Mouse (Mus musculus): Measurements from ENCODE around the gene Sox30. TPM values are rescaled to one million over a fixed set of nuclear protein-coding genes. Genes with fewer than 3 reads are reported as not detected.

Gene Sox30
- polyA plus RNA-seq, 1 experiment from 2014 or later: 0.22 TPM

DNA sequence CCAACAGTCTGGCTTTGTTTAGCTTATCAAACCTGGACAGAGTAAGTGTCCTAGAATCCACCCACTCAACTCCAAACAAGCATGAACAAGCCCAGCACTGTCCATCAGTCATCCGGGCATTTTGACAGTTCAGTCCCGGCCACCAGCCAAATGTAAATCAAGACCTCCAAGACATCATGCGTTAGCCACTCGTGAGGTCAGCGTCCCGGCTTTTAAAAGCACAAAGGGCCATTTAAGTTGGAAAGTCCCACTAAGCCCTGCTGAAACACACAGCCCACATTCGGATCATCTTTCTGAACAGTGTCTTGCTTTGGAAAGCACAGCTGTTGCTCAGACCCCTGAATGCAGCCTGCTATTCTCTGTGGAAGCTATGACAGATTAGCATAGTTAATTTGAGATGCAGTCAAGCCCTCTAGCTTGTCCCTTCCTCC lies 45.9 kb downstream of the Sox30 start:
- no peak for ATAC-seq (ENCODE audit: low FRiP score)
- WGBS: 69% methylated on average over 7 of the region's 7 CpGs
- no peak overlapping the region for H3K4me2 ChIP-seq
- H3K4me3 ChIP-seq (replicated peaks): no peak overlapping the region
- H3K27me3 ChIP-seq: no peaks in the 10 kb centered on the region
- no peaks in the 10 kb centered on the region for H3K36me3 ChIP-seq (replicated peaks)
- no peak overlapping the region for H3K9ac ChIP-seq
- H3K27ac ChIP-seq: no peak overlapping the region
- peaks cover 4% of the 10 kb centered on the region; the same call in 1 of the 2 replicates for H3K4me1 ChIP-seq
- H3K9me3 ChIP-seq: no peaks in the 10 kb centered on the region

DNA sequence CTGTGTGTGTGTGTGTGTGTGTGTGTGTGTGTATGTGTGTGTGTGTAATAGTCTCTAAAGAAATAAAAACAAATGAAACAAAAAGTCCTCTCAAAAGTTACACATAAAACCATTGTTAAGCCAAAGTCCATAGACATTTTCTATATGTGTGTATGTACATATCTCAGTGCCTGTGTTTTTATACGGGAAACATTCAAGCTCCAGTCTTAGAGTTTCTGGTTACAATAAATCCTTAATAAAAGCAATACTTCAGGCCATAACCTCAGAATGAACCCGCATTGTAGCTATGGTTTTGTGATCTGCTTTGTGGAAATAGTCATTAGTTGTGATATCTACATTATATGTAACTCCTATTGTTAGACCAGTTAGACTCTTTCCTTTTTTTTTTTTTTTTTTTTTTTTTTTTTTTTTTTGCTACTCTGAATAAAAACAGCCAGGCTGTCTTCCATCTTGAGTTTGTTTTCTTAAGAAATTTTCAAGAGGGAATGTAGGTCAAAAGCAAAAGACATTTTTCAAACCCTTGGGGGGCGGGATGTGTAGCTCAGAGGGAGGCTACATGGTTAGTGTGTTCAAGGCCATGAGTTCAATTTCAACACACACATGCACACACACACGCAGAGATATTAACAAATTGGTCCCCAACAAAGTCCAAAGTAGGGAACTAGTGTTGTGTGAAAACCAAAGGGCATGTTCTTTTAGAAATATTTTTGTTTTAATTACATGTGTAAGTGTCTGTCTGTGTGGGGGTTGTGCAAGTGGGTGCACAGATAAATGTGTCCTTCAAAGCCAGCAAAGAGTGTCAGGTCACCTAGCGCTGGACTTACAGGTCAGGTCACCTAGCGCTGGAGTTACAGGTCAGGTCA lies 48.1 kb downstream of the Sox30 start:
- H3K9ac ChIP-seq: no peak overlapping the region
- H3K36me3 ChIP-seq (replicated peaks): no peaks in the 10 kb centered on the region
- WGBS: 82% methylated on average over 6 of the region's 6 CpGs
- H3K27ac ChIP-seq: no peak overlapping the region
- no peak overlapping the region for H3K4me3 ChIP-seq (replicated peaks)
- H3K4me2 ChIP-seq: no peak overlapping the region
- H3K4me1 ChIP-seq: peaks cover 4% of the 10 kb centered on the region; the same call in 1 of the 2 replicates
- ATAC-seq (ENCODE audit: low FRiP score): no peak
- H3K9me3 ChIP-seq: no peaks in the 10 kb centered on the region
- H3K27me3 ChIP-seq: no peaks in the 10 kb centered on the region

DNA sequence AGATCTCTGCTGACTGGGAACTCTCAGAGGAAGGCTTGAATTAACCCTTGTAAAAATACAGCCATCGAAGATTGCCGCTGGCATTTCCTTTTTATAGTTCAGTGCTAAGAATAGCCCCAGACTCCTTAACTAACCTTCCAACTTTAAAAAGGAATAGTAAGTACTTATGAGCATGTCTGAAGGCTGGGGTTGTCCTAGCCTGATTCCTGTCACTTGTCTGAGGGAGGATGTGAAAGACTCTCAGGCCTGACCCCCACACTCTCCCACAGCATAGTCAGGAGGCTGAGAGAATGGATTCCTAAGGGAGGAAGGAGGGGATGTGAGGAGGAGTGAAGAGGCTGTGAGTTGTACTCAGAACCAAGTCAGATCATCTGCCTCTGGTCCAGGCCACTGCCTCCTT lies 49.4 kb downstream of the Sox30 start:
- Histone ChIP-seq H3K4me2 (no peak overlapping the region), H3K9me3 (no peaks in the 10 kb centered on the region), H3K4me1 (peaks cover 4% of the 10 kb centered on the region; the same call in 1 of the 2 replicates), H3K36me3 (replicated peaks) (no peaks in the 10 kb centered on the region), H3K4me3 (replicated peaks) (no peak overlapping the region), H3K9ac (no peak overlapping the region), H3K27ac (no peak overlapping the region), H3K27me3 (no peaks in the 10 kb centered on the region)
- no peak for ATAC-seq (ENCODE audit: low FRiP score)
- 79% methylated on average over 2 of the region's 2 CpGs for WGBS

DNA sequence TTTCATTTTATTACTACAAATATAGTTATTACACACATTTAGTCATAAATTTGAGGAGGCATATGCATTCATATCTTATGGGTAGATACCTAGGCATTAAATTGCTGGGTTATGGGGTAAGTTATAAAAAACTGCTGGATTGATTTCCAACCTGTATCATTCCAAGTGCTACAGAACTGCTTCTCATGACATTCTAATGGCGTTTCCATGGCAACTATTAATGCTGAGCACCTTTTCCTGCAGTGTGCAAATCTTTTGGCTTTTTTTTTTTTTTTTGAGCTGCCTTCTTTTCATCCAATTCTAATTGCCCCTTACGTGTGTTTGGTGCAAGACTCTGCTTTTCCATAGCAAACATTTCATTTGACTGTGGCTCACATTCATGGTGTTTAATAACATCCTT lies 49.9 kb downstream of the Sox30 start:
- no peak overlapping the region for H3K4me3 ChIP-seq (replicated peaks)
- WGBS: 55% methylated on average over 2 of the region's 2 CpGs
- no peaks in the 10 kb centered on the region for H3K27me3 ChIP-seq
- H3K9me3 ChIP-seq: no peaks in the 10 kb centered on the region
- no peak overlapping the region for H3K4me2 ChIP-seq
- no peak for ATAC-seq (ENCODE audit: low FRiP score)
- H3K27ac ChIP-seq: no peak overlapping the region
- H3K4me1 ChIP-seq: peaks cover 4% of the 10 kb centered on the region; the same call in 1 of the 2 replicates
- H3K36me3 ChIP-seq (replicated peaks): no peaks in the 10 kb centered on the region
- H3K9ac ChIP-seq: no peak overlapping the region

DNA sequence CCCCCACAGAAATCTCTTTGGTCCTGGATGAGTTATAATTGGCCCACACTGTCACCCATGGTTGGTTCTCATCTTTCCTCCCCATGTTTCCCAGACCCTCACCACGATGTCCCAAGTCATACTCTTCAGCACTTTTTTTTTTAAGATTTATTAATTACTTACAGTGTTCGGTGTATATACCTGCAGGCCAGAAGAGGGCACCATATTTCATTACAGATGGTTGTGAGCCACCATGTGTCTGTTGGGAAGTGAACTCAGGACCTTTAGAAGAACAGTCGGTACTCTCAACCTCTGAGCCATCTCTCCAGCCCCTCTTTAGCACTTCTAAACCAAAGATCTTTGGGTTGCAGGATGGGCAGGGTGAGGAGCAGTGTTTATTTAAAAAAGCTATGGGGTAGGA lies 51.4 kb downstream of the Sox30 start:
- no peak for ATAC-seq (ENCODE audit: low FRiP score)
- 65% methylated on average over 3 of the region's 3 CpGs for WGBS

DNA sequence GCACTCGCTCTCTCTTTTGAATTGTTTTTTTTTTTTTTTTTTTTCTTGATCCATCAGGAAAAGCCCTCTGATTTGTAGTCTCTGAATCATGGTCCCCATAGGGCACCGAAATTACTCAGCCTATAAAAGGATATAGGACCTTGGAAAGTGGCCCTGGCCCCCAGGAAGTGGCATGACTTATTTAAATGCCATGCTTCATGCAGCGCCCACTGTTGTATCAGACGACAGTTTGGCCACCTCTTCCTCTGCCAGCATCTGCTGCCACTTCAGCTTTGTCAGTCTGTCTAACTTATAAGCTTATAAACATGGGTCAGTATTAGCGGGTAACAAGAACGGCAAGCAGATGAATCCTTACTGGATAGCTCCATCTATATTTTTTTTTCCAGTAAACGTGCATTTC lies 52.8 kb downstream of the Sox30 start:
- no peaks in the 10 kb centered on the region for H3K36me3 ChIP-seq (replicated peaks)
- H3K27me3 ChIP-seq: no peaks in the 10 kb centered on the region
- no peak for ATAC-seq (ENCODE audit: low FRiP score)
- H3K9me3 ChIP-seq: no peaks in the 10 kb centered on the region
- H3K9ac ChIP-seq: no peak overlapping the region
- WGBS: 92% methylated on average over 7 of the region's 7 CpGs
- H3K4me3 ChIP-seq (replicated peaks): no peak overlapping the region
- no peak overlapping the region for H3K4me2 ChIP-seq
- no peak overlapping the region for H3K27ac ChIP-seq
- H3K4me1 ChIP-seq: no peaks in the 10 kb centered on the region

More for the DNA sequence above, 51.4 kb downstream of the Sox30 start:
- Histone ChIP-seq H3K4me1 (no peaks in the 10 kb centered on the region), H3K9me3 (no peaks in the 10 kb centered on the region), H3K27me3 (no peaks in the 10 kb centered on the region), H3K36me3 (replicated peaks) (no peaks in the 10 kb centered on the region), H3K27ac (no peak overlapping the region), H3K9ac (no peak overlapping the region), H3K4me2 (no peak overlapping the region), H3K4me3 (replicated peaks) (no peak overlapping the region)

DNA sequence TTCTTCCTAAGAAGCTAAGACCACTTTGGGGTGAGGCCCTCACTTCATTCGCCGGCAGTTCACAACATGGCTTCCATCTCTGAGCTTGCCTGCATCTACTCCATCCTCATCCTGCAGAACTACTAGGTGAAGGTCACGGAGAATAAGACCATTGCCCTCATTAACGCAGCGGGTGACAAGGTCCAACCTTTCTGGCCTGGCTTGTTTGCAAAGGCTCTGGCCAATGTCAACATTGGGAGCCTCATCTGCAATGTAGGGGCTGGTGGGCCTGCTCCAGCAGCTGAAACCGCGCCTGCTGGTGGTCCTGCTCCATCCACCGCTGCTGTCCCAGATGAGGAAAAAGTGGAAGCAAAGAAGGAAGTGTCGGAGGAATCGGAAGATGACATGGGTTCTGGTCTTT lies 56.3 kb downstream of the Sox30 start:
- H3K4me3 ChIP-seq (replicated peaks): no peak overlapping the region
- no peaks in the 10 kb centered on the region for H3K9me3 ChIP-seq
- no peak overlapping the region for H3K4me2 ChIP-seq
- ATAC-seq (ENCODE audit: low FRiP score): no peak
- no peak overlapping the region for H3K9ac ChIP-seq
- WGBS: 96% methylated on average over 10 of the region's 10 CpGs
- H3K36me3 ChIP-seq (replicated peaks): no peaks in the 10 kb centered on the region
- no peaks in the 10 kb centered on the region; the same call in 1 of the 2 replicates for H3K4me1 ChIP-seq
- no peak overlapping the region for H3K27ac ChIP-seq
- H3K27me3 ChIP-seq: no peaks in the 10 kb centered on the region

DNA sequence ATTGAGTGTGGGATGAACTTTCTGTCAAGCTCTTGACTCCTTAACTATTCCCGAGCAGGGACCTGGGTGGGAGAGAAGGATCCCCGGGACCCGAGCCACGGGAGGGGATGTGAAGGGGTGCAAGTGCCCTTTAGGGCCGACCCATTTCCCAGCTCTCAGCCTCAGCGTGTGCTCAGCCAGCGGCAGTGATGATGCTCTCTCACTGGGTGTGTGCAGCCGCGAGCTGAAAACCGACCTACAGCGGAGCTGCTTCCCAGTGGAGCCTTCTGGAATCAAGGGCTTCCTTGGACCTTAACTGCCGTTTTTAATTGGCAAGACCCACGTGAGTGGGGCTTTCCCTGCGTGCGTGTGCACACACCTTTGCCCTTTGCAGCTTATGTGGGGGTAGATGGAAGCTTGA lies 58.8 kb downstream of the Sox30 start:
- WGBS: 85% methylated on average over 15 of the region's 15 CpGs
- H3K4me3 ChIP-seq (replicated peaks): no peak overlapping the region

DNA sequence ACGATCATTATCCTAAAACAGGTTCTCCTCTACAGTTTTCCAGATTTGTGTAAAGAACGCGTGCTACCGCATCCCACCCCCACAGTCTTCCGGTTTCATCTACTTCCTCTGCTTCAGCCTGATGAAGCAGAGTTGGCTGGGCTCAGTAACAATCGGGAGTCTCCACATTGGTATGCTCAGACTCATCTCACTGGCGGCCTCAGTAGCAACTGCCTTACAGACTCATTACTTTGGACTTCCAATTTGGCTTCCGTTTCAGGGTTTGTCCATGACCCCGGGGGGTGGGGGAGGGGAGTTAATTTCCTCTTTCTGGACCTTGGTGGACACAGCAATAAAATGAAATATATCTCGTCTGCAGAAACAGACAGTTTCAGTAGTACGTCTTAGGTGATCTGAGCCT lies 59.2 kb downstream of the Sox30 start:
- no peaks in the 10 kb centered on the region; the same call in 1 of the 2 replicates for H3K4me1 ChIP-seq
- no peak overlapping the region for H3K4me3 ChIP-seq (replicated peaks)
- ATAC-seq (ENCODE audit: low FRiP score): no peak
- no peaks in the 10 kb centered on the region for H3K27me3 ChIP-seq
- H3K36me3 ChIP-seq (replicated peaks): no peaks in the 10 kb centered on the region
- no peak overlapping the region for H3K4me2 ChIP-seq
- no peak overlapping the region for H3K9ac ChIP-seq
- 82% methylated on average over 11 of the region's 11 CpGs for WGBS
- H3K27ac ChIP-seq: no peak overlapping the region
- no peaks in the 10 kb centered on the region for H3K9me3 ChIP-seq

More for the DNA sequence above, 58.8 kb downstream of the Sox30 start:
- ATAC-seq (ENCODE audit: low FRiP score): no peak
- Histone ChIP-seq H3K4me2 (no peak overlapping the region), H3K4me1 (no peaks in the 10 kb centered on the region; the same call in 1 of the 2 replicates), H3K36me3 (replicated peaks) (no peaks in the 10 kb centered on the region), H3K27ac (no peak overlapping the region), H3K27me3 (no peaks in the 10 kb centered on the region), H3K9ac (no peak overlapping the region), H3K9me3 (no peaks in the 10 kb centered on the region)

DNA sequence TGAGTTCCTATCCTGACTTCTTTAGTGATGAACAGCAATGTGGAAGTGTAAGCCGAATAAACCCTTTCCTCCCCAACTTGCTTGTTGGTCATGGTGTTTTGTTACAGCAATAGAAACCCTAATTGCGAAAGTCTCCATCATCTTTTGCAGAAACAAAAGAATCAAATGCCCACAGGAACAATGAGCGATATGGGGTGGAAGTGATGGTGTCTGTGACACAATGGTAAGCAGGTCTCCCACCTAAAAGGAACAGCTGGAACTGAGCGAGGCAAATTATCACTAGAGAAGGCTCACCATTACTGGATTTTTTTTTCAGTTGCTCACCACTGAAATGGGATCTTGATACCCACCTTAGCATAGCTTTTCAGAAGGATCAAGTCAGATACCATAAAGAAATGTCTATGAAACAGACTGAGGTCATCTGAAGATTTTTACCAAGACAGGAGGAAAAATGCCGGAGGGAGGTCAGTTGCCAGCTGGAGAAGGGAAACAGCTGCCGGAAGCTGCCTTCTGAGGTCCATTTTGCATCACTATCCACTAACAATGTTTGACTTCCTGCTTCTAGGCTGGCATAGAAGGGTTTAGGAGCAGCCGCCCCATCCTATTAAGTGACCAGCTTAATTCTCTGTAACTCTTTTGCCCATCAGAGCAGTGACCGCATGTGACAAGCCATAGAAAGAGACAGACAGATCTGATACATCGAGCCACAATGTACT lies 60.9 kb downstream of the Sox30 start:
- Histone ChIP-seq H3K27me3 (no peaks in the 10 kb centered on the region), H3K36me3 (replicated peaks) (no peaks in the 10 kb centered on the region), H3K9ac (no peak overlapping the region), H3K27ac (no peak overlapping the region), H3K9me3 (no peaks in the 10 kb centered on the region), H3K4me1 (no peaks in the 10 kb centered on the region; the same call in 1 of the 2 replicates), H3K4me2 (no peak overlapping the region), H3K4me3 (replicated peaks) (no peak overlapping the region)
- ATAC-seq (ENCODE audit: low FRiP score): no peak
- WGBS: 89% methylated on average over 9 of the region's 9 CpGs

DNA sequence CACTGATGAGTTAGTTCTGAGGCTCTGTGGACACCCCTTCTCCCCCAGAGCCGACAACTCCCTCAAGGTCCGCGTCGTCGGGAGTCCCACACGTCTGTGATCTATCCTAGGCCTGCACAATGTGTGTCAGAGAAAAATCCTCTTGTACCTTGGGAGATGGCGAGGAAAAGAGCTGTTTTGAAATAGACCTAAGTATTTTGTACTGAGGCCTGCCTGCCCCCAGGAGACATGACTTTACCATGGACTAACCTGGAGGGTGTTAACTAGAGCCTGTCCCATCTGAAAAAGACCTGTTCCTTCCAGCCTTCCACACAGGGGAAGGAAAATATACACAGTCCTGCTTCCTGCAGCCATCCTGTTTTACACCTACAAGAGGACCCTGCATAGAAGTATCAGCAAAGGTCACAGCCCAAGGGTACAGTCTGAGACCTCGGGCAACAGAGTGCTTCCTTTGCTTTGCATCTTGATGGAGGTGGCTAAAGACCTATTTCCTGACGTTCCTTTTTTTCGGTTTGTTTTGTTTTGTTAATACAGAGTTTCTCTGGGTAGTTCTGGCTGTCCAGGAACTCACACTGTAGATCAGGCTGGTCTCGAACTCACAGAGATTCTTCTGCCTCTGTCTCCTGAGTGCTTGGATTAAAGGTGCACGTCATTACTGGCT lies 61.6 kb downstream of the Sox30 start:
- no peak overlapping the region for H3K4me2 ChIP-seq
- no peaks in the 10 kb centered on the region for H3K27me3 ChIP-seq
- no peaks in the 10 kb centered on the region; the same call in 1 of the 2 replicates for H3K4me1 ChIP-seq
- H3K9ac ChIP-seq: no peak overlapping the region
- H3K36me3 ChIP-seq (replicated peaks): no peaks in the 10 kb centered on the region
- WGBS: 86% methylated on average over 12 of the region's 12 CpGs
- no peak overlapping the region for H3K4me3 ChIP-seq (replicated peaks)
- ATAC-seq (ENCODE audit: low FRiP score): no peak
- H3K27ac ChIP-seq: no peak overlapping the region
- no peaks in the 10 kb centered on the region for H3K9me3 ChIP-seq

DNA sequence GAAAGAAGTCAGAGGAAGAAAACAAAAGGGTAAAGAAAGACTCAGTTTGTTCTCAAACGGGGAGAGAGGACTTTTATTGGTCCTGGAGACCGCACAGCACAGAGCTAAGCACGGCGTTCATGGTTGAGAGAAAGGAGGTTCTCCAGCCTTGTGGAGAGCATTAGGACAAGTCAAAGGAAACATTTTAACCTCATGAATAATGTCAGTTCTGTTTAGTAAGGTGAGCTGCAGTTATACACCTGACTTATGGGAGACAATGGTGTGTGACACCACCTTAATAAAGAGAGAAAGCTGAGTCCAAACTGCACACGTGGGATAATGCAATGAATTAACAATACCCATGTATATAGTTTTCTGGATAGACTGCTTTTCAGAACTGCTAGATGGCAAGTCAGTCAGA lies 64.7 kb downstream of the Sox30 start:
- H3K4me3 ChIP-seq (replicated peaks): no peak overlapping the region
- H3K27ac ChIP-seq: no peak overlapping the region
- H3K4me1 ChIP-seq: no peaks in the 10 kb centered on the region
- H3K9ac ChIP-seq: no peak overlapping the region
- no peak overlapping the region for H3K4me2 ChIP-seq
- no peaks in the 10 kb centered on the region for H3K36me3 ChIP-seq (replicated peaks)
- 88% methylated on average over 5 of the region's 5 CpGs for whole genome bisulfite sequencing
- ATAC-seq (ENCODE audit: low FRiP score): no peak
- H3K27me3 ChIP-seq: no peaks in the 10 kb centered on the region
- H3K9me3 ChIP-seq: no peaks in the 10 kb centered on the region

All from forebrain, embryonic 12.5 days (tissue).